Mouse (Mus musculus) heart, embryonic 10.5 days (tissue): ENCODE measurements around the gene Galr3. TPM values are rescaled to one million over a fixed set of nuclear protein-coding genes. Genes with fewer than 3 reads are reported as not detected.
A peak's percentile ranks its signal among the peaks of the same experiment; 100 is the strongest.

Source experiments
- DNase-seq: peaks from one replicate; pipeline ENCODE4 v3.0.0-alpha.2; 2017; ENCODE audit warnings: low spot score
- H3K27ac ChIP-seq: fragments of 300-500 bp; sonication (generic); 2 replicates; pipeline ENCODE4 v1.5.1; 2016; ENCODE audit warnings: mild to moderate bottlenecking
- H3K27me3 ChIP-seq: fragments of 300-500 bp; sonication (generic); 2 replicates; pipeline ENCODE4 v1.6.1; 2016; ENCODE audit warnings: mild to moderate bottlenecking; ENCODE audit not compliant: poor library complexity, insufficient read depth, severe bottlenecking
- H3K36me3 ChIP-seq: fragments of 300-500 bp; sonication (generic); 2 replicates; pipeline ENCODE4 v1.6.1; 2016; ENCODE audit warnings: mild to moderate bottlenecking, moderate library complexity
- H3K4me1 ChIP-seq: fragments of 300-500 bp; sonication (generic); 2 replicates; pipeline ENCODE4 v1.6.1; 2016; ENCODE audit warnings: mild to moderate bottlenecking
- H3K4me3 ChIP-seq: fragments of 300-500 bp; sonication (generic); 2 replicates; pipeline ENCODE4 v1.5.1; 2016; ENCODE audit warnings: mild to moderate bottlenecking, moderate library complexity
- H3K9me3 ChIP-seq: fragments of 300-500 bp; sonication (generic); 2 replicates; pipeline ENCODE4 v1.6.1; 2016; ENCODE audit warnings: mild to moderate bottlenecking, moderate library complexity
- WGBS: fragments of 180-500 bp; shearing (Covaris S2); methylation state at CpG from one replicate; pipeline ENCODE4 v1.1.7; 2016; 5-methylcytosine and 5-hydroxymethylcytosine counted together
- polyA plus RNA-seq: library from polyadenylated mRNA; unstranded; fragments of >200 nt; fragmentation: Nextera tagmentation; extraction: Ambion mirVana; gene quantifications from 2 replicates; pipeline ENCODE4 v1.2.1, GENCODE M21; 2016

The Galr3 gene
- 0.26 TPM in 1 of 2 replicates, not detected in the other for polyA plus RNA-seq

DNA sequence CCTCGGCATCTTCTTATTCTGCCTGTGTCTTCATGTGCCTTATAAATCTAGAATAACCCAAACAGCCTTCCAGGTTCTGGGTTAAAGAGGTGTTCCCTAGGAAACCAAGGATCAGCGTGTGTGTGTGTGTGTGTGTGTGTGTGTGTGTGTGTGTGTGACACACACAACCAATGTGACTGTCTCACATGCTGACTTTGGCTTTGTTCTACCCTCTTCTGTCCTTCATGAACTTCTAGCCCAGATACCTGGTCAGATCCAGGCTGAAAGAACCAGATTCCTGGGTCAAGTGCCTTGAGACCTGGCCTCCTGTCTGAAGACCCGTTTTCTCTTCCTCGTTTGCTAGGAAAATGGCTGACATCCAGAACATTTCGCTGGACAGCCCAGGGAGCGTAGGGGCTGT, at the start of gene Galr3:
Gene Galr3, plus strand, starts transcription at position 301 of the 400 bp plus-strand sequence.
- 73% methylated on average over 6 of the region's 6 CpGs for WGBS

DNA sequence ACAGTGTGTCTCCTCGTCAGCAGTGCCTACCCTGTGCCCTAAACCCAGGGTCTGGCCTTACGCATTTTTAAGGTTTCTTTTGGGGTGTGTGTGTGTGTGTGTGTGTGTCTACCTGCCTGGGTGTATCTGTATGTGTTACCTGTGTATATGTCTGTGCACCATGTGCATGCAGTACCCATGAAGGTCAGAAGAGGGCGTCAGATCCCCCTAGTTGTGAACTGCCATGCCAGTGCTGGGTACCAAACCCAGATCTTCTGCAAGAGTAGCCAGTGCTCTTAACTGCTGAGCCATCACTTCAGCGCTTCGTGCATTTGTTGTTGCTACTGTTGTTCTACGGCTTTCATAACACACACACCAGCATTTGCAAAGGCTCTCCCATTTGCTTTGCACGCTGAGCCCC, 49.5 kb upstream of the Galr3 start:
- H3K27ac ChIP-seq = no peak overlapping the region
- no peak overlapping the region for H3K4me3 ChIP-seq
- H3K27me3 ChIP-seq = no peaks in the 10 kb centered on the region
- no peaks in the 10 kb centered on the region for H3K9me3 ChIP-seq
- 90% methylated on average over 7 of the region's 7 CpGs for WGBS
- H3K4me1 ChIP-seq = peaks cover 45% of the 10 kb centered on the region
- H3K36me3 ChIP-seq = peaks cover 92% of the 10 kb centered on the region
- no peak for DNase-seq

More for the DNA sequence above, at the start of gene Galr3:
- peaks cover 7% of the 10 kb centered on the region for H3K36me3 ChIP-seq
- peak within 1 kb of the TSS; percentile 69 for H3K4me3 ChIP-seq
- H3K27me3 ChIP-seq = peaks cover 79% of the 10 kb centered on the region
- no peak for DNase-seq
- H3K27ac ChIP-seq = peak within 1 kb of the TSS; percentile 80; the same call in 1 of the 2 replicates
- H3K9me3 ChIP-seq = no peaks in the 10 kb centered on the region
- H3K4me1 ChIP-seq = peaks cover 37% of the 10 kb centered on the region

- H3K27ac ChIP-seq = no peak overlapping the region
- peaks cover 42% of the 10 kb centered on the region for H3K4me1 ChIP-seq
- H3K9me3 ChIP-seq = no peaks in the 10 kb centered on the region
- no peak overlapping the region for H3K4me3 ChIP-seq
- peaks cover 98% of the 10 kb centered on the region for H3K36me3 ChIP-seq
- DNase-seq = no peak
- H3K27me3 ChIP-seq = no peaks in the 10 kb centered on the region
- WGBS = 95% methylated on average over 24 of the region's 24 CpGs
These were observed 48.8 kb upstream of the Galr3 start for GRCm38 (mm10) chr15:78992925-78993324.

GRCm38 (mm10) chr15:78995916-78996315, 45.8 kb upstream of the Galr3 start:
- no peaks in the 10 kb centered on the region for H3K9me3 ChIP-seq
- H3K4me1 ChIP-seq = peaks cover 37% of the 10 kb centered on the region
- no peak overlapping the region for H3K27ac ChIP-seq
- H3K4me3 ChIP-seq = no peak overlapping the region
- 73% methylated on average over 4 of the region's 4 CpGs for WGBS
- H3K36me3 ChIP-seq = peaks cover 93% of the 10 kb centered on the region
- H3K27me3 ChIP-seq = no peaks in the 10 kb centered on the region
- DNase-seq = no peak

DNA sequence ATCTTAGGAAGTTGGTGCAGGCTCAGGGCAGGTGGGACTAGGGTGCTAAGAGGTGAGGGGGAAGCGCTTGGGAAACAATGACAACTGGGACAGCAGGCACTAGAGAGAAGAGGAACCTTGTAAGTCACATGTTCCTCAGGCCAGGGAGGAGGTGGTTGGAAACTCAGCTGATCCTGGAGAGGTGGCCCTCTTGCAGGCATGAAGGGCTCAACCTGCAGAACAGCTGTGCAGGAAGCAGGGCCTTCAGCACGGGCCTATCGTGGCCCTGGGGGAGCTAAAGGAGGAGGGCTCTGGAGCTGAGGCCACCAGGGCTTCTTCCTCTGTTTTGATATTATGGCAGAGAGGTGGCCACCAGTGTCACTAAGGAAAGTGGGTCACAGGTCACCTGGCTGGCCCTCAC, 45.0 kb upstream of the Galr3 start:
- Histone ChIP-seq H3K27me3 (no peaks in the 10 kb centered on the region), H3K36me3 (peaks cover 93% of the 10 kb centered on the region), H3K4me3 (no peak overlapping the region), H3K4me1 (peaks cover 41% of the 10 kb centered on the region), H3K9me3 (no peaks in the 10 kb centered on the region), H3K27ac (no peak overlapping the region)
- no peak for DNase-seq
- WGBS = 89% methylated on average over 3 of the region's 3 CpGs

GRCm38 (mm10) chr15:78998348-78998747, 43.3 kb upstream of the Galr3 start:
- H3K27ac ChIP-seq = peak overlapping the region; percentile 75
- DNase-seq = no peak

GRCm38 (mm10) chr15:78999586-78999985, 42.1 kb upstream of the Galr3 start:
- Histone ChIP-seq H3K36me3 (peaks cover 93% of the 10 kb centered on the region), H3K9me3 (no peaks in the 10 kb centered on the region), H3K4me3 (no peak overlapping the region), H3K27me3 (no peaks in the 10 kb centered on the region), H3K27ac (no peak overlapping the region), H3K4me1 (peaks cover 54% of the 10 kb centered on the region)
- DNase-seq = no peak
- 84% methylated on average over 11 of the region's 11 CpGs for WGBS

More at GRCm38 (mm10) chr15:78998348-78998747, 43.3 kb upstream of the Galr3 start:
- Histone ChIP-seq H3K4me3 (no peak overlapping the region), H3K27me3 (no peaks in the 10 kb centered on the region), H3K9me3 (no peaks in the 10 kb centered on the region), H3K36me3 (peaks cover 93% of the 10 kb centered on the region), H3K4me1 (peaks cover 54% of the 10 kb centered on the region)
- WGBS = 43% methylated on average over 8 of the region's 8 CpGs

GRCm38 (mm10) chr15:79000357-79000791, 41.3 kb upstream of the Galr3 start:
- no peak overlapping the region for H3K27ac ChIP-seq
- 83% methylated on average over 7 of the region's 7 CpGs for WGBS
- peaks cover 54% of the 10 kb centered on the region for H3K4me1 ChIP-seq
- no peaks in the 10 kb centered on the region for H3K27me3 ChIP-seq
- peaks cover 94% of the 10 kb centered on the region for H3K36me3 ChIP-seq
- H3K4me3 ChIP-seq = no peak overlapping the region
- no peaks in the 10 kb centered on the region for H3K9me3 ChIP-seq
- DNase-seq = no peak

DNA sequence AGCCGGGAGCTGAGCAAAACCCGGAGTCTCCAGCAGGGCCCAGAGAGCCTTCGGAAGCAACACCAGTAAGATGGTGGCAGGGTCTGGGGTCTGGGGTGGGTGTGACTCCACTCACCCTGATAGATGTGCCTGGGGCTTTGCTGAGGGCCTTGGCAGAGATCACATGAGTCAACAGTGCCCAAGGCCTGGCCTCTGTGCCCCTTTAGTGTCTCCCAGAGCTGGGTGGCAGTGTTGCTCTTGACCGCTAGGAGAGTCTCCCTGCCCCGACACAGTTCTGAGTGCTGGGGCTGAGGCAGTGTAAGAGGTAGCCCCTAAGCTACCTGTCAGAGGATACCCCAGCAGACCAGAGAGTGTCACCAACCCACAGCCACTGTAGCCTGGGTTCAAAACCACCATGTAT, 40.1 kb upstream of the Galr3 start:
- no peak overlapping the region for H3K4me3 ChIP-seq
- no peaks in the 10 kb centered on the region for H3K27me3 ChIP-seq
- H3K36me3 ChIP-seq = peaks cover 94% of the 10 kb centered on the region
- 80% methylated on average over 5 of the region's 5 CpGs for WGBS
- H3K4me1 ChIP-seq = peaks cover 44% of the 10 kb centered on the region
- H3K9me3 ChIP-seq = no peaks in the 10 kb centered on the region
- no peak for DNase-seq
- no peak overlapping the region for H3K27ac ChIP-seq

- Histone ChIP-seq H3K4me3 (no peak overlapping the region; the same call in 1 of the 2 replicates), H3K27ac (no peak overlapping the region), H3K9me3 (no peaks in the 10 kb centered on the region), H3K4me1 (peaks cover 42% of the 10 kb centered on the region), H3K36me3 (peaks cover 94% of the 10 kb centered on the region), H3K27me3 (no peaks in the 10 kb centered on the region)
- WGBS = 38% methylated on average over 19 of the region's 19 CpGs
- DNase-seq = no peak
These were observed 39.6 kb upstream of the Galr3 start for GRCm38 (mm10) chr15:79002036-79002435.

GRCm38 (mm10) chr15:79003079-79003478, 38.6 kb upstream of the Galr3 start:
- no peak for DNase-seq
- Histone ChIP-seq H3K4me1 (peaks cover 36% of the 10 kb centered on the region), H3K36me3 (peaks cover 87% of the 10 kb centered on the region), H3K27me3 (no peaks in the 10 kb centered on the region), H3K27ac (no peak overlapping the region), H3K9me3 (no peaks in the 10 kb centered on the region), H3K4me3 (no peak overlapping the region)
- 83% methylated on average over 3 of the region's 3 CpGs for WGBS

- 90% methylated on average over 9 of the region's 9 CpGs for WGBS
- no peak for DNase-seq
- no peaks in the 10 kb centered on the region for H3K27me3 ChIP-seq
- H3K36me3 ChIP-seq = peaks cover 66% of the 10 kb centered on the region
- no peak overlapping the region for H3K4me3 ChIP-seq
- no peaks in the 10 kb centered on the region for H3K9me3 ChIP-seq
- H3K4me1 ChIP-seq = peaks cover 27% of the 10 kb centered on the region
- H3K27ac ChIP-seq = no peak overlapping the region
These were observed 36.1 kb upstream of the Galr3 start for GRCm38 (mm10) chr15:79005581-79005980.

DNA sequence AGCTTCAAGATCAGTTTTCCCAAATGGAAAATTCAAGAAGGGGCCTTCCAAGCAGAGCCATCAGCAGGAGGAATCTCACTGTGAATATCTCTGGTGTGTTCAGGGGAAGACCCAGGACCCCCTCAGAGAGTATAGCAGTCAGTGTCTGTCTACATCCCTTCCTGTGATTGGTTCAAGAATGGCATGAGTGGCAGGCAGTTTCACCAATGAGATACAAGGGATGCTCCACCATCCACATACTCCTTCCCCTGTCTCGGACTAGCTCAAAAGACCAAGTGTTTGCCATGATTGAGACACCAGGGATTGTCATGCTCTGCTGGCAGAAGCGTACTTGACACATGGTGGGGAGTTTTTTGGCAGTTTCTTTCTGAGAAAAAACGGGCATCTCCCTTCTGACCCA, 35.0 kb upstream of the Galr3 start:
- Histone ChIP-seq H3K36me3 (peaks cover 55% of the 10 kb centered on the region), H3K4me1 (peaks cover 28% of the 10 kb centered on the region), H3K27ac (no peak overlapping the region), H3K9me3 (no peaks in the 10 kb centered on the region), H3K4me3 (no peak overlapping the region), H3K27me3 (no peaks in the 10 kb centered on the region)
- WGBS = 81% methylated on average over 3 of the region's 3 CpGs
- DNase-seq = no peak

GRCm38 (mm10) chr15:79007059-79007458, 34.6 kb upstream of the Galr3 start:
- Histone ChIP-seq H3K9me3 (no peaks in the 10 kb centered on the region), H3K4me1 (peaks cover 28% of the 10 kb centered on the region), H3K36me3 (peaks cover 51% of the 10 kb centered on the region), H3K27ac (no peak overlapping the region), H3K27me3 (no peaks in the 10 kb centered on the region), H3K4me3 (no peak overlapping the region)
- DNase-seq = no peak
- 90% methylated on average over 5 of the region's 5 CpGs for WGBS
